Mouse (Mus musculus): ENCODE data around the gene Stra6. TPM values are rescaled to one million over a fixed set of nuclear protein-coding genes. Genes with fewer than 3 reads are reported as not detected.

Gene Stra6
- total and polyA plus RNA-seq, 3 experiments, result 0.08 to 0.09 (median 0.08) TPM

- Histone ChIP-seq H3K9ac (ENCODE audit: insufficient read depth, low read depth) (no peak overlapping the region), H3K9me3 (replicated peaks; ENCODE audit: low read length) (no peaks in the 10 kb centered on the region), H3K4me1 (ENCODE audit: control insufficient read depth in 1 of 2, insufficient read depth in 2 of 2) (peaks cover 4 to 39% of the 10 kb centered on the region in 2 experiments; a peak in 3 of 4 replicates), H3K27ac (ENCODE audit: insufficient read depth, low read depth) (no peak overlapping the region), H3K4me3 (replicated peaks in 1 of 3; ENCODE audit: low read depth in 2 of 3, low read length in 2 of 3, poor library complexity in 1 of 3) (no peak overlapping the region), H3K36me3 (replicated peaks in 1 of 2; ENCODE audit: control insufficient read depth in 1 of 2, insufficient read depth in 1 of 2, low read length in 1 of 2) (no peaks in the 10 kb centered on the region), H3K27me3 (replicated peaks) (peaks cover 55% of the 10 kb centered on the region), H3K79me2 (replicated peaks; ENCODE audit: control insufficient read depth, extremely low read depth, insufficient read depth, poor library complexity, severe bottlenecking) (no peaks in the 10 kb centered on the region), H3K4me2 (ENCODE audit: insufficient read depth, low read depth, poor library complexity, severe bottlenecking) (no peak overlapping the region)
- TF ChIP-seq ZNF384 (IDR thresholded peaks at IDR 0.05; ENCODE audit: low read depth, low read length) (0 out of 2 replicates have a peak, but pooled peaks have one; percentile 9), MXI1 (IDR thresholded peaks at IDR 0.05; ENCODE audit: low read depth, low read length) (no peak)
- in situ Hi-C loops (cut with MboI; ENCODE audit: low pct_ligation_motif_present, low pct_unique_long_range_greater_than_20kb, low sequenced_read_pairs) (loop anchor here (5.0 kb wide), 1 partner anchor 33 kb away; no protein-coding TSS in a partner anchor), dilution Hi-C loops (cut with MboI; ENCODE audit: extremely low pct_ligation_motif_present, extremely low pct_unique_long_range_greater_than_20kb, low sequenced_read_pairs) (no loop called here)
- no peak for DNase-seq (ENCODE audit: extremely low read depth)
Observed at GRCm38 (mm10) chr9:58134906-58135305, 71.3 kb downstream of the Stra6 start.

- H3K36me3 ChIP-seq (replicated peaks in 1 of 2; ENCODE audit: control insufficient read depth in 1 of 2, insufficient read depth in 1 of 2, low read length in 1 of 2), result no peaks in the 10 kb centered on the region
- H3K27ac ChIP-seq (ENCODE audit: insufficient read depth, low read depth), result no peak overlapping the region
- DNase-seq (ENCODE audit: extremely low read depth), result no peak
- H3K27me3 ChIP-seq (replicated peaks), result peaks cover 60% of the 10 kb centered on the region
- H3K9ac ChIP-seq (ENCODE audit: insufficient read depth, low read depth), result no peak overlapping the region
- TF ChIP-seq TBP (conservative IDR thresholded peaks at IDR 0.05; ENCODE audit: low read depth, low read length), result no peak
- no peaks in the 10 kb centered on the region for H3K79me2 ChIP-seq (replicated peaks; ENCODE audit: control insufficient read depth, extremely low read depth, insufficient read depth, poor library complexity, severe bottlenecking)
- no peak overlapping the region for H3K4me3 ChIP-seq (replicated peaks in 1 of 3; ENCODE audit: low read depth in 2 of 3, low read length in 2 of 3, poor library complexity in 1 of 3)
- in situ Hi-C loops (cut with MboI; ENCODE audit: low pct_ligation_motif_present, low pct_unique_long_range_greater_than_20kb, low sequenced_read_pairs) (loop anchor here (5.0 kb wide), 1 partner anchor 34 kb away; no protein-coding TSS in a partner anchor), dilution Hi-C loops (cut with MboI; ENCODE audit: extremely low pct_ligation_motif_present, extremely low pct_unique_long_range_greater_than_20kb, low sequenced_read_pairs) (no loop called here)
- no peaks in the 10 kb centered on the region for H3K9me3 ChIP-seq (replicated peaks; ENCODE audit: low read length)
- H3K4me2 ChIP-seq (ENCODE audit: insufficient read depth, low read depth, poor library complexity, severe bottlenecking), result no peak overlapping the region
- H3K4me1 ChIP-seq (ENCODE audit: control insufficient read depth in 1 of 2, insufficient read depth in 2 of 2), result peaks cover 4 to 42% of the 10 kb centered on the region in 2 experiments; a peak in 3 of 4 replicates
Observed at GRCm38 (mm10) chr9:58135921-58136321, 72.3 kb downstream of the Stra6 start.

GRCm38 (mm10) chr9:58139947-58140346 is 76.4 kb downstream of the Stra6 start:
- Histone ChIP-seq H3K27ac (ENCODE audit: insufficient read depth, low read depth) (no peak overlapping the region), H3K79me2 (replicated peaks; ENCODE audit: control insufficient read depth, extremely low read depth, insufficient read depth, poor library complexity, severe bottlenecking) (no peaks in the 10 kb centered on the region), H3K4me3 (replicated peaks in 1 of 3; ENCODE audit: low read depth in 2 of 3, low read length in 2 of 3, poor library complexity in 1 of 3) (no peak overlapping the region), H3K9ac (ENCODE audit: insufficient read depth, low read depth) (no peak overlapping the region), H3K9me3 (replicated peaks; ENCODE audit: low read length) (no peaks in the 10 kb centered on the region), H3K36me3 (replicated peaks in 1 of 2; ENCODE audit: control insufficient read depth in 1 of 2, insufficient read depth in 1 of 2, low read length in 1 of 2) (no peaks in the 10 kb centered on the region), H3K27me3 (replicated peaks) (peaks cover 35% of the 10 kb centered on the region), H3K4me2 (ENCODE audit: insufficient read depth, low read depth, poor library complexity, severe bottlenecking) (no peak overlapping the region), H3K4me1 (ENCODE audit: control insufficient read depth in 1 of 2, insufficient read depth in 2 of 2) (peaks cover 4 to 42% of the 10 kb centered on the region in 2 experiments; a peak in 3 of 4 replicates)
- DNase-seq (ENCODE audit: extremely low read depth), result peak; percentile 20
- dilution Hi-C loops (cut with MboI; ENCODE audit: extremely low pct_ligation_motif_present, extremely low pct_unique_long_range_greater_than_20kb, low sequenced_read_pairs) (no loop called here), in situ Hi-C loops (cut with MboI; ENCODE audit: low pct_ligation_motif_present, low pct_unique_long_range_greater_than_20kb, low sequenced_read_pairs) (loop anchor here (5.0 kb wide), 1 partner anchor 38 kb away; no protein-coding TSS in a partner anchor)
- TF ChIP-seq MXI1 (IDR thresholded peaks at IDR 0.05; ENCODE audit: low read depth, low read length), result no peak
- no peak for TF ChIP-seq PAX5 (IDR thresholded peaks at IDR 0.05; ENCODE audit: low read length)
- no peak for TF ChIP-seq MEF2A (IDR thresholded peaks at IDR 0.05; ENCODE audit: borderline replicate concordance, low read depth, low read length)
- no peak for TF ChIP-seq MYC (IDR thresholded peaks at IDR 0.05; ENCODE audit: low read depth, low read length)
- TF ChIP-seq BHLHE40 (IDR thresholded peaks at IDR 0.05; ENCODE audit: low read depth, low read length), result no peak
- no peak for TF ChIP-seq POLR2A (IDR thresholded peaks at IDR 0.05; ENCODE audit: low read depth, low read length)
- no peak for TF ChIP-seq TBP (conservative IDR thresholded peaks at IDR 0.05; ENCODE audit: low read depth, low read length)
- TF ChIP-seq NELFE (IDR thresholded peaks at IDR 0.05; ENCODE audit: low read depth, low read length), result no peak
- no peak for TF ChIP-seq EP300 (IDR thresholded peaks at IDR 0.05; ENCODE audit: low read length)
- TF ChIP-seq USF1 (IDR thresholded peaks at IDR 0.05; ENCODE audit: low read depth, low read length), result no peak
- TF ChIP-seq USF2 (conservative IDR thresholded peaks at IDR 0.05; ENCODE audit: low read depth, low read length), result no peak

Measured in CH12.LX (cell line).